Mouse (Mus musculus) embryonic fibroblast, embryonic 13.5 days (primary cell): ENCODE measurements around the gene Adamts12.

Experiments used
- CTCF ChIP-seq: IDR thresholded peaks from 2 replicates; pipeline ENCODE4 v1.5.1; 2011; ENCODE audit warnings: mild to moderate bottlenecking, control low read depth, low read length, moderate library complexity, borderline replicate concordance; ENCODE audit not compliant: insufficient read depth
- POLR2A ChIP-seq: IDR thresholded peaks from 2 replicates; pipeline ENCODE4 v1.6.1; 2011; ENCODE audit warnings: low read depth, mild to moderate bottlenecking, control low read depth, low read length, moderate library complexity

- no peak for TF ChIP-seq CTCF
- no peak for TF ChIP-seq POLR2A
Observed at GRCm38 (mm10) chr15:11370477-11371085, 306.0 kb downstream of the Adamts12 start.
